Mouse (Mus musculus): ENCODE measurements around the gene Lrp11.
"Not testable (repeated sequence)": the region's sequence is repeated elsewhere in the genome, so short reads cannot be mapped to it uniquely, and the experiment has no call there.

Lrp11 gene

GRCm38 (mm10) chr10:7589592-7590233 lies at the start of gene Lrp11:
TSS of gene Lrp11 (plus strand) at chr10:7589800.
- DNase-seq (ENCODE audit: low spot score in 2 of 2): peak; percentile 90 to 93

- no peak for DNase-seq (ENCODE audit: low spot score in 2 of 2)
These were observed 11.6 kb upstream of the Lrp11 start for GRCm38 (mm10) chr10:7578002-7578401.

GRCm38 (mm10) chr10:7581401-7581800 lies 8.2 kb upstream of the Lrp11 start:
- DNase-seq (ENCODE audit: low spot score in 2 of 2): no peak

- DNase-seq (ENCODE audit: low spot score in 2 of 2): no peak
These were observed 7.3 kb upstream of the Lrp11 start for GRCm38 (mm10) chr10:7582157-7582890.

- DNase-seq (ENCODE audit: low spot score in 2 of 2): no peak
These were observed 6.6 kb upstream of the Lrp11 start for GRCm38 (mm10) chr10:7582891-7583557.

GRCm38 (mm10) chr10:7586771-7587170 lies 2.8 kb upstream of the Lrp11 start:
- no peak for DNase-seq (ENCODE audit: low spot score in 2 of 2)

GRCm38 (mm10) chr10:7590234-7590689 lies 662 bp downstream of the Lrp11 start:
- no peak for DNase-seq (ENCODE audit: low spot score in 2 of 2)

GRCm38 (mm10) chr10:7590792-7591191 lies 1.2 kb downstream of the Lrp11 start:
- no peak for DNase-seq (ENCODE audit: low spot score in 2 of 2)

- no peak for DNase-seq (ENCODE audit: low spot score in 2 of 2)
These were observed 5.2 kb downstream of the Lrp11 start for GRCm38 (mm10) chr10:7594797-7595196.

GRCm38 (mm10) chr10:7596251-7596650 lies 6.7 kb downstream of the Lrp11 start:
- no peak for DNase-seq (ENCODE audit: low spot score in 2 of 2)

- no peak for DNase-seq (ENCODE audit: low spot score in 2 of 2)
These were observed 8.6 kb downstream of the Lrp11 start for GRCm38 (mm10) chr10:7598177-7598576.

GRCm38 (mm10) chr10:7600647-7601046 lies 11.0 kb downstream of the Lrp11 start:
- DNase-seq (ENCODE audit: low spot score in 2 of 2): peak; percentile 74 to 75

GRCm38 (mm10) chr10:7605168-7605567 lies 15.6 kb downstream of the Lrp11 start:
- no peak for DNase-seq (ENCODE audit: low spot score in 2 of 2)

GRCm38 (mm10) chr10:7606437-7606836 lies 16.8 kb downstream of the Lrp11 start:
- DNase-seq (ENCODE audit: low spot score in 2 of 2): no peak

GRCm38 (mm10) chr10:7608611-7609010 lies 19.0 kb downstream of the Lrp11 start:
- DNase-seq (ENCODE audit: low spot score in 2 of 2): no peak

GRCm38 (mm10) chr10:7611647-7612046 lies 22.0 kb downstream of the Lrp11 start:
- no peak for DNase-seq (ENCODE audit: low spot score in 2 of 2)

GRCm38 (mm10) chr10:7612210-7612609 lies 22.6 kb downstream of the Lrp11 start:
- not testable (repeated sequence) for DNase-seq (ENCODE audit: low spot score in 2 of 2)

GRCm38 (mm10) chr10:7614834-7615233 lies 25.2 kb downstream of the Lrp11 start:
- no peak for DNase-seq (ENCODE audit: low spot score in 2 of 2)

GRCm38 (mm10) chr10:7617146-7617545 lies 27.5 kb downstream of the Lrp11 start:
- DNase-seq (ENCODE audit: low spot score in 2 of 2): not testable (repeated sequence)

- DNase-seq (ENCODE audit: low spot score in 2 of 2): not testable (repeated sequence)
These were observed 28.0 kb downstream of the Lrp11 start for GRCm38 (mm10) chr10:7617556-7617955.

- DNase-seq (ENCODE audit: low spot score in 2 of 2): no peak
These were observed 30.2 kb downstream of the Lrp11 start for GRCm38 (mm10) chr10:7619821-7620241.

GRCm38 (mm10) chr10:7620723-7621122 lies 31.1 kb downstream of the Lrp11 start:
- DNase-seq (ENCODE audit: low spot score in 2 of 2): no peak

- DNase-seq (ENCODE audit: low spot score in 2 of 2): no peak
These were observed 32.8 kb downstream of the Lrp11 start for GRCm38 (mm10) chr10:7622378-7622777.
